Mouse (Mus musculus): ENCODE measurements around the gene Serp2.

Serp2 gene

GRCm38 (mm10) chr14:76498210-76498609 lies 58.5 kb downstream of the Serp2 start:
- no peak for DNase-seq (ENCODE audit: low read depth, low spot score)

- DNase-seq (ENCODE audit: low read depth, low spot score) = no peak
Observed at GRCm38 (mm10) chr14:76497187-76497586, 59.5 kb downstream of the Serp2 start.

GRCm38 (mm10) chr14:76495022-76495421 lies 61.7 kb downstream of the Serp2 start:
- no peak for DNase-seq (ENCODE audit: low read depth, low spot score)

- DNase-seq (ENCODE audit: low read depth, low spot score) = no peak
Observed at GRCm38 (mm10) chr14:76489128-76489527, 67.6 kb downstream of the Serp2 start.

GRCm38 (mm10) chr14:76488101-76489044 lies 68.3 kb downstream of the Serp2 start:
- DNase-seq (ENCODE audit: low read depth, low spot score) = no peak

- no peak for DNase-seq (ENCODE audit: low read depth, low spot score)
Observed at GRCm38 (mm10) chr14:76487609-76488008, 69.1 kb downstream of the Serp2 start.

GRCm38 (mm10) chr14:76483701-76484100 lies 73.0 kb downstream of the Serp2 start:
- DNase-seq (ENCODE audit: low read depth, low spot score) = no peak

Data from retina, postnatal 7 days (tissue).